Mouse (Mus musculus) thymus, adult 2 months (tissue): ENCODE results near the gene Adprm. TPM values are rescaled to one million over a fixed set of nuclear protein-coding genes. Genes with fewer than 3 reads are reported as not detected.

ENCODE experiments used
- DNase-seq: peaks from one replicate; pipeline ENCODE4 v3.0.0; 2021
- H3K27ac ChIP-seq: fragments of 200-500 bp; 2 replicates; pipeline ENCODE4 v1.5.1; 2012; ENCODE audit warnings: low read length, control low read depth; ENCODE audit not compliant: control insufficient read depth, insufficient read depth
- H3K27me3 ChIP-seq: fragments of 200-500 bp; 2 replicates; pipeline ENCODE4 v1.6.1; 2012; ENCODE audit warnings: mild to moderate bottlenecking, low read length, moderate library complexity, mixed read lengths; ENCODE audit not compliant: control insufficient read depth, insufficient read depth
- H3K36me3 ChIP-seq: fragments of 200-500 bp; 2 replicates; pipeline ENCODE4 v1.6.1; 2012; ENCODE audit warnings: mild to moderate bottlenecking, low read length, moderate library complexity; ENCODE audit not compliant: control insufficient read depth, insufficient read depth
- H3K4me1 ChIP-seq: fragments of 200-500 bp; replicated peaks from 2 replicates; pipeline ENCODE4 v1.6.1; 2012; ENCODE audit warnings: low read length; ENCODE audit not compliant: control insufficient read depth, insufficient read depth
- H3K4me3 ChIP-seq: fragments of 200-500 bp; 2 replicates; pipeline ENCODE4 v1.5.1; 2012; ENCODE audit warnings: mild to moderate bottlenecking, low read length, control low read depth, moderate library complexity; ENCODE audit not compliant: control insufficient read depth, insufficient read depth
- CTCF ChIP-seq: fragments of 200-500 bp; IDR thresholded peaks from 2 replicates; pipeline ENCODE4 v1.5.1; 2012; ENCODE audit warnings: mild to moderate bottlenecking, control low read depth, low read length, moderate library complexity, borderline replicate concordance; ENCODE audit not compliant: control insufficient read depth, poor library complexity, insufficient read depth; ENCODE audit errors: extremely low read depth
- POLR2A ChIP-seq: fragments of 200-500 bp; IDR thresholded peaks from 2 replicates; pipeline ENCODE4 v1.6.1; 2012; ENCODE audit warnings: mild to moderate bottlenecking, low read length, control low read depth, moderate library complexity; ENCODE audit not compliant: control insufficient read depth, poor library complexity, insufficient read depth; ENCODE audit errors: extremely low read depth
- WGBS: fragments of 180-500 bp; shearing (Covaris S2); methylation state at CpG from one replicate; pipeline ENCODE4 v1.1.7; 2018; 5-methylcytosine and 5-hydroxymethylcytosine counted together
- polyA plus RNA-seq: library from polyadenylated mRNA; depleted of rRNA; stranded (reverse); fragments of >200 nt; gene quantifications from 2 replicates; pipeline ENCODE4 v1.2.3, GENCODE M21; 2012

Gene Adprm
- polyA plus RNA-seq, 1 experiment: 26.2 TPM

- Histone ChIP-seq H3K36me3 (no peaks in the 10 kb centered on the region), H3K27me3 (no peaks in the 10 kb centered on the region), H3K4me1 (no peaks in the 10 kb centered on the region), H3K27ac (no peak overlapping the region), H3K4me3 (no peak overlapping the region)
- TF ChIP-seq CTCF (no peak), POLR2A (no peak)
- no peak for DNase-seq
- WGBS: 57% methylated on average over 32 of the region's 32 CpGs
These were observed 31.4 kb upstream of the Adprm start for GRCm38 (mm10) chr11:67083712-67084340.

GRCm38 (mm10) chr11:67083239-67083638, 30.8 kb upstream of the Adprm start:
- Histone ChIP-seq H3K27me3 (no peaks in the 10 kb centered on the region), H3K4me3 (no peak overlapping the region), H3K27ac (no peak overlapping the region), H3K36me3 (no peaks in the 10 kb centered on the region), H3K4me1 (no peaks in the 10 kb centered on the region)
- TF ChIP-seq CTCF (no peak), POLR2A (no peak)
- DNase-seq: no peak
- 71% methylated on average over 6 of the region's 6 CpGs for WGBS

GRCm38 (mm10) chr11:67082793-67083192, 30.4 kb upstream of the Adprm start:
- Histone ChIP-seq H3K27me3 (no peaks in the 10 kb centered on the region), H3K27ac (no peak overlapping the region), H3K36me3 (no peaks in the 10 kb centered on the region), H3K4me3 (no peak overlapping the region), H3K4me1 (no peaks in the 10 kb centered on the region)
- WGBS: 67% methylated on average over 13 of the region's 13 CpGs
- no peak for TF ChIP-seq CTCF
- TF ChIP-seq POLR2A: no peak
- DNase-seq: no peak

GRCm38 (mm10) chr11:67082188-67082587, 29.8 kb upstream of the Adprm start:
- no peak for DNase-seq
- 81% methylated on average over 7 of the region's 7 CpGs for whole genome bisulfite sequencing
- TF ChIP-seq CTCF (no peak), POLR2A (no peak)
- Histone ChIP-seq H3K36me3 (no peaks in the 10 kb centered on the region), H3K4me1 (no peaks in the 10 kb centered on the region), H3K27ac (no peak overlapping the region), H3K4me3 (no peak overlapping the region), H3K27me3 (no peaks in the 10 kb centered on the region)

- no peak overlapping the region for H3K4me3 ChIP-seq
- DNase-seq: no peak
- 10% methylated on average over 11 of the region's 11 CpGs for WGBS
These were observed 28.8 kb upstream of the Adprm start for GRCm38 (mm10) chr11:67081125-67081649.

GRCm38 (mm10) chr11:67080168-67080567, 27.8 kb upstream of the Adprm start:
- Histone ChIP-seq H3K36me3 (no peaks in the 10 kb centered on the region), H3K27me3 (no peaks in the 10 kb centered on the region), H3K4me1 (no peaks in the 10 kb centered on the region), H3K27ac (no peak overlapping the region), H3K4me3 (no peak overlapping the region)
- TF ChIP-seq POLR2A (no peak), CTCF (no peak)
- peak; percentile 48 for DNase-seq
- 8% methylated on average over 3 of the region's 3 CpGs for WGBS

More at GRCm38 (mm10) chr11:67081125-67081649, 28.8 kb upstream of the Adprm start:
- Histone ChIP-seq H3K27me3 (no peaks in the 10 kb centered on the region), H3K27ac (no peak overlapping the region), H3K36me3 (no peaks in the 10 kb centered on the region), H3K4me1 (no peaks in the 10 kb centered on the region)
- no peak for TF ChIP-seq CTCF
- no peak for TF ChIP-seq POLR2A

- TF ChIP-seq CTCF (no peak), POLR2A (no peak)
- Histone ChIP-seq H3K27ac (no peak overlapping the region), H3K4me1 (no peaks in the 10 kb centered on the region), H3K4me3 (no peak overlapping the region), H3K27me3 (no peaks in the 10 kb centered on the region), H3K36me3 (no peaks in the 10 kb centered on the region)
- DNase-seq: no peak
- WGBS: 81% methylated on average over 11 of the region's 11 CpGs
These were observed 27.3 kb upstream of the Adprm start for GRCm38 (mm10) chr11:67079740-67080139.
